Mouse (Mus musculus): ENCODE measurements around the gene Mymx.

DNA sequence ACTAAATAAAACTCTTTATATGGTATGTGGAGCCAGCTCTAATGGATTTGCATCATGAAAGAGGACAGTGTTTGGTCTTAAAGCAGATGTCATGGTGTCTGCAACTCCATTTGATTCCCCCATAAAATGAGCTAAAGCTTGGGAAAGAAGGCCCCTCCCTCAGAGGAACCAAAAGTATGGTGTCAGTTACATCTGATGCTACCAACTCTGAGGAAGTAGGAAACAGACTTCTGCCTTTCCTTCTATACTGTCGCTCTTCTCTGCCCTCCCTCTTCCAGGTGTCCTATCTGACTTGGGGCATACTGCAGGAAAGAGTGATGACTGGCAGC lies 35.9 kb downstream of the Mymx start:
- no peak for TF ChIP-seq EP300 (IDR thresholded peaks at IDR 0.05)
- TF ChIP-seq CTCF (IDR thresholded peaks at IDR 0.05), result no peak

All from lung, postnatal 0 days (tissue).